Mouse (Mus musculus): Measurements from ENCODE around the gene Lactbl1. TPM values are rescaled to one million over a fixed set of nuclear protein-coding genes. Genes with fewer than 3 reads are reported as not detected.

Lactbl1 gene
- total RNA-seq (2017) = not detected in 3 replicates

GRCm38 (mm10) chr4:136622388-136622787 lies at the start of gene Lactbl1:
TSS of gene Lactbl1 (plus strand) at chr4:136622621.
- ATAC-seq (replicated peaks; ENCODE audit: insufficient number of reproducible peaks, low FRiP score, low TSS enrichment, poor library complexity, severe bottlenecking) = no peak

GRCm38 (mm10) chr4:136581885-136582284 lies 40.5 kb upstream of the Lactbl1 start:
- no peak for ATAC-seq (replicated peaks; ENCODE audit: insufficient number of reproducible peaks, low FRiP score, low TSS enrichment, poor library complexity, severe bottlenecking)

DNA sequence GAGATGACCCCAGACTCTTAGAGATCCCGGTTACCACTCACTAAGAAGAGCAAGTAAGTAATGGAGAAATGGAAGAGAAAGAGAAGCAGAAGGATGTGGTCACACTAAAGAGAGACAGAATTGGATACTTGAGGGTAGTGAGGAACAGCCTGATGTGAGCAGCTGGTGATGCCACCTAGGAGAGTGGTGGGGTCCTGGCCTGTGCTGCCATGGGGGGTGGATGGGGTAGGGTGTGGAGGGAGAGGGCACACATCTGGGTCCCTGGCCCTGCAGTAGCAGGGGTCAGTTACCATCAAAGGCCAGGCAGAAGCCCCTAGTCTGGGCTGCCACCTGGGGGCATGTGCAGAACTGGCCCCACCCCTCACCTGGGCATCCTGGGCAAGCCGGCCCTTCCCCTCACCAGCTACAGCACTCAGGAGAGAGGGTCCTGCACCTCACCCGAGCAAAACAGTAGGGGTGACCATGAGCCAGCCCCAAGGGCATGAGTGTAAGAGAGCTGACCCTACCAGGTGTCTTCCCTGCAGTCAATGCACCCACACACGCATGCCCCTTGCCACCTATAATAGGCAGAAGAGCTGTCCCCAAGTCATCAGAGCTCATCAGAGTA lies 35.1 kb upstream of the Lactbl1 start:
- ATAC-seq (replicated peaks; ENCODE audit: insufficient number of reproducible peaks, low FRiP score, low TSS enrichment, poor library complexity, severe bottlenecking) = no peak

GRCm38 (mm10) chr4:136588003-136588402 lies 34.4 kb upstream of the Lactbl1 start:
- ATAC-seq (replicated peaks; ENCODE audit: insufficient number of reproducible peaks, low FRiP score, low TSS enrichment, poor library complexity, severe bottlenecking) = no peak

- ATAC-seq (replicated peaks; ENCODE audit: insufficient number of reproducible peaks, low FRiP score, low TSS enrichment, poor library complexity, severe bottlenecking) = no peak
Measured at GRCm38 (mm10) chr4:136592111-136592510, 30.3 kb upstream of the Lactbl1 start.

DNA sequence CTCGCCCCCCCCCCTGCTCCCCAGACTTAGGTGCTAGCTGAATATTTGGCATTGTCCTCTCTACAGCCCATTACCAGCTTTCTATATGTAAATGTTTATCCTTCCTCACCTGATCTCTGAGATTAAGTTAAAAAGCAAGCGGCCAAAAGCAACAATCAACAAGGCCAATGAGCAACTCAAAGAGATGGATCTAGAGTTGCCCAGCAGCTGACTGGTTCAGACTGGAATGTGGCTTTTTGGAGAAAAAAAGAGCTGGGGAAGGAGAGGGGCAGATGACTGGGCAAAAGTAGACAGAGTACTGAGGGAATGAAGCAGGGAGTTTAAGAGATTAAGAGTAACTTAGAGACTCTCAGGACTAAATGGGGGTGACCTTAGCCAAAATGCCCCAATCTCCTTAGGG lies 28.4 kb upstream of the Lactbl1 start:
- no peak for ATAC-seq (replicated peaks; ENCODE audit: insufficient number of reproducible peaks, low FRiP score, low TSS enrichment, poor library complexity, severe bottlenecking)

GRCm38 (mm10) chr4:136595221-136595620 lies 27.2 kb upstream of the Lactbl1 start:
- no peak for ATAC-seq (replicated peaks; ENCODE audit: insufficient number of reproducible peaks, low FRiP score, low TSS enrichment, poor library complexity, severe bottlenecking)

DNA sequence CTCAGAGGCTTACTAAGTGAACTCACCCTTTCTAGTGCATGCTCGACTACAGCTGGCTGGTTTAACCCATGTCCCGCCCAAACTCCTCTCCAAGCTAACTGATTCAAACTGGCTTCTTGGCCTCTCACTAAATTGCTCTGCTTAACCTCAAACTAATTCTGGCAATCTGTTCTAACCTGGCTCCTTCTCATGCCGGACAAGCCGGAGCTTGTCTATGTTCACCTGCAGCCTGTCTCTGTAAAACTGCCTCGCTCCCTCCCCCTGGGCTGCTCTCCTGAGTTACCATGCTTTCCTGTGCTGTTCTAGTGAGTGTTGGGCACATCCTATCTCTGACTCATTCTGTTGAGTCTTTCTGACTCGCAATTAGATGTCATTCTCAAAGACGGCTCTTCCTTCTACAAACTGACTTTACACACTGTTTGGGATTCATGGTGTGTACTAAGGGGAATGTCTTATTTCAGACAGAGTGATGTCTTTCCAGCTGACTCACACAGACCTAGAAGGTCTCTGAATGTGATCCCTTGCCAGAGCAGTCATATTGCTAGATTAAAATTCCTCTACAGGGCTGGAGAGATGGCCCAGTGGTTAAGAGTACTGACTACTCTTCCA lies 24.0 kb upstream of the Lactbl1 start:
- ATAC-seq (replicated peaks; ENCODE audit: insufficient number of reproducible peaks, low FRiP score, low TSS enrichment, poor library complexity, severe bottlenecking) = no peak

DNA sequence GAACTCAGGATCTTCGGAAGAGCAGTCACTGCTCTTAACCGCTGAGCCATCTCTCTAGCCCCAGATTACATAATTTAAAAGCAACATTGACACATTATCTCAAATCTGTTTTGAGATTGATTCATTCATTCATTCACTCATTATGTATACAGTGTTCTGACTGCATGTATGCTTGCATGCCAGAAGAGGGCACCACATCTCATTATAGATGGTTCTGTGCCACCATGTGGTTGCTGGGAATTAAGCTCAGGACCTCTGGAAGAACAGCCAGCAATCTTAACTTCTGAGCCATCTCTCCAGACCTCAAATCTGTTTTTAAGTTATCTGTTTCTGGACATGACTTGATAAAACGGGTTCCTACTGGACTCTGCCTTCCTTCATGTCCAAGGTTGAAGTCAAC lies 22.6 kb upstream of the Lactbl1 start:
- ATAC-seq (replicated peaks; ENCODE audit: insufficient number of reproducible peaks, low FRiP score, low TSS enrichment, poor library complexity, severe bottlenecking) = no peak

GRCm38 (mm10) chr4:136600536-136600935 lies 21.9 kb upstream of the Lactbl1 start:
- no peak for ATAC-seq (replicated peaks; ENCODE audit: insufficient number of reproducible peaks, low FRiP score, low TSS enrichment, poor library complexity, severe bottlenecking)

DNA sequence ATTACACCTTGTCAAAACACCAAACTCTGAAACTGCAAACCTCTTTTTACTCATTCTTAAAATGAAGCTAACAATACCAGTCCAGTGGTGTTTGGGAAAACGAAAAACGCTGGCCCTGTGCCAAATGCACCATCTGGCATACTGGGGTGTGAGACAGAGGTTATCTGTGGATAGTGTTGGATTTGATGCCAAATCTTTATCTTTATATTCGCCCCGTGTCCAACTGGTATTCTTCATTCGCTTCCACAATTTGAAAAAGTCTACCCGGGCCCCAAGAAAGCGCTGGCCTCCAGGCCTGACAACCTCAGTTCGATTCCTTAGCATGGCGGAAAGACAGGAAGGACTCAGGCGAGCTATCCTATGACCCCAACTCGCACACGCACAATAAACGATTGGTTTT lies 20.9 kb upstream of the Lactbl1 start:
- ATAC-seq (replicated peaks; ENCODE audit: insufficient number of reproducible peaks, low FRiP score, low TSS enrichment, poor library complexity, severe bottlenecking) = no peak

GRCm38 (mm10) chr4:136602018-136602554 lies 20.3 kb upstream of the Lactbl1 start:
- no peak for ATAC-seq (replicated peaks; ENCODE audit: insufficient number of reproducible peaks, low FRiP score, low TSS enrichment, poor library complexity, severe bottlenecking)

DNA sequence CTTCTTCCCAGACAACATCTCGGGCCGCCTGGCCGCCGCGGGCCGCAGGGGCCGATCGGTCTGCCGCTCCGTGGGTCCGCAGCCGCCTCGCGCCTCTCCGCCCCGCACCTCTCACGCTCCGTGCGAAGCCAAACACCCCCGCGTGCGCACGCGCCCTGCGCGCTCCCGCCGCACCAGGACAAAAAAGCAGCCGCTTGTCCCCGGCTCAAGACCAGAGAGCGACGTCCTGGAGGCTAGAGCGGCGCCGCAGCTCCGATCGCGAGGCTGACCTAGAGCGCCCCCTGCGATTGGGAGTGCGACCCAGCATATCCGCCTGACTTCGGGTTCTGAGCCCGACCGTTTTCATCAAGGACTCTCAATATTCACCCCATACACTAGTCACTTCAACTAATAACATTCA lies 19.9 kb upstream of the Lactbl1 start, which contains the start of gene Kdm1a:
Gene Kdm1a, minus strand, starts transcription at position 156 of the 400 bp plus-strand sequence.
- ATAC-seq (replicated peaks; ENCODE audit: insufficient number of reproducible peaks, low FRiP score, low TSS enrichment, poor library complexity, severe bottlenecking) = peak; percentile 97

- no peak for ATAC-seq (replicated peaks; ENCODE audit: insufficient number of reproducible peaks, low FRiP score, low TSS enrichment, poor library complexity, severe bottlenecking)
Measured at GRCm38 (mm10) chr4:136605756-136606485, 16.5 kb upstream of the Lactbl1 start.

GRCm38 (mm10) chr4:136610387-136610856 lies 12.0 kb upstream of the Lactbl1 start, which contains the start of gene Tex46:
TSS of gene Tex46 (plus strand) at chr4:136610437.
- ATAC-seq (replicated peaks; ENCODE audit: insufficient number of reproducible peaks, low FRiP score, low TSS enrichment, poor library complexity, severe bottlenecking) = no peak

GRCm38 (mm10) chr4:136613657-136614056 lies 8.8 kb upstream of the Lactbl1 start:
- no peak for ATAC-seq (replicated peaks; ENCODE audit: insufficient number of reproducible peaks, low FRiP score, low TSS enrichment, poor library complexity, severe bottlenecking)

GRCm38 (mm10) chr4:136621336-136621735 lies 1.1 kb upstream of the Lactbl1 start:
- peak; percentile 59; the same call in 1 of the 2 replicates for ATAC-seq (replicated peaks; ENCODE audit: insufficient number of reproducible peaks, low FRiP score, low TSS enrichment, poor library complexity, severe bottlenecking)

GRCm38 (mm10) chr4:136621956-136622355 lies 465 bp upstream of the Lactbl1 start:
- no peak for ATAC-seq (replicated peaks; ENCODE audit: insufficient number of reproducible peaks, low FRiP score, low TSS enrichment, poor library complexity, severe bottlenecking)

DNA sequence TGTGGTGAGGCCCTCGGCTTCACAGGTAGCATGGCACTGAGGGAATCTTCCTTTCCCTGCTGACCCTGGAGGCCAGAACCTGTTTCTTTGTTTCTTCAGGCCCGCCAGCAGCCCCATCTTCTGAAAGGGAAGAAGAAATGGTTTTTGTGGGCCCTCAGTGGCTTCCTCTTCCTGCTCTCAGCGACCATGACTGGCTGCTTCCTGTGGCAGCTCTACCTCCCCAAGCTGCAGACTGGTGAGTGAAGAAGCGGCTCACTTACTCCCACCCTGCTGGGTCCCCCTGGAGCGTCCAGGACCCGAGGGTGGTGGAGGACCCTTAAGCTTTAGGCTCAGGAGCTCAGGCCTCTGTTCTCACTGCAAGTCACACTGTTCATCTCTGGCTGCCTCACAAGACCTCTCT lies 4.2 kb downstream of the Lactbl1 start:
- no peak for ATAC-seq (replicated peaks; ENCODE audit: insufficient number of reproducible peaks, low FRiP score, low TSS enrichment, poor library complexity, severe bottlenecking)
